Mouse (Mus musculus) stomach, embryonic 15.5 days (tissue): ENCODE measurements around the gene Zdhhc17. TPM values are rescaled to one million over a fixed set of nuclear protein-coding genes. Genes with fewer than 3 reads are reported as not detected.
A peak's percentile ranks its signal among the peaks of the same experiment; 100 is the strongest.

Source experiments
- ATAC-seq: fragments of 200-750 bp; cut with Nextera tagmentation; 2 replicates; pipeline ENCODE4 v1.8.0; 2017; ENCODE audit warnings: low read depth, moderate number of reproducible peaks, moderate TSS enrichment; ENCODE audit not compliant: insufficient read depth, low FRiP score
- H3K27ac ChIP-seq: fragments of 300-500 bp; sonication (generic); 2 replicates; pipeline ENCODE4 v1.5.1; 2015; ENCODE audit warnings: mild to moderate bottlenecking, inconsistent platforms
- H3K27me3 ChIP-seq: fragments of 300-500 bp; sonication (generic); replicated peaks from 2 replicates; pipeline ENCODE4 v1.6.1; 2015; ENCODE audit warnings: inconsistent platforms
- H3K36me3 ChIP-seq: fragments of 300-500 bp; sonication (generic); 2 replicates; pipeline ENCODE4 v1.6.1; 2015; ENCODE audit warnings: inconsistent platforms
- H3K4me1 ChIP-seq: fragments of 300-500 bp; sonication (generic); 2 replicates; pipeline ENCODE4 v1.6.1; 2015; ENCODE audit warnings: inconsistent platforms
- H3K4me2 ChIP-seq: fragments of 300-500 bp; sonication (generic); 2 replicates; pipeline ENCODE4 v1.6.1; 2015; ENCODE audit warnings: mild to moderate bottlenecking, inconsistent platforms
- H3K4me3 ChIP-seq: fragments of 300-500 bp; sonication (generic); replicated peaks from 2 replicates; pipeline ENCODE4 v1.5.1; 2015; ENCODE audit warnings: inconsistent platforms
- H3K9ac ChIP-seq: fragments of 300-500 bp; sonication (generic); 2 replicates; pipeline ENCODE4 v1.6.1; 2015; ENCODE audit warnings: inconsistent platforms
- H3K9me3 ChIP-seq: fragments of 300-500 bp; sonication (generic); 2 replicates; pipeline ENCODE4 v1.6.1; 2016; ENCODE audit warnings: inconsistent platforms
- WGBS: fragments of 180-500 bp; shearing (Covaris S2); methylation state at CpG from one replicate; pipeline ENCODE4 v1.1.7; 2015; 5-methylcytosine and 5-hydroxymethylcytosine counted together
- polyA plus RNA-seq: library from polyadenylated mRNA; unstranded; fragments of >200 nt; fragmentation: Nextera tagmentation; extraction: Ambion mirVana; gene quantifications from 2 replicates; pipeline ENCODE4 v1.2.1, GENCODE M21; 2015

Gene Zdhhc17
- polyA plus RNA-seq, 1 experiment from 2014 or later = 17.5 TPM

- H3K27me3 ChIP-seq = no peaks in the 10 kb centered on the region
- H3K9me3 ChIP-seq = no peaks in the 10 kb centered on the region
- 73% methylated on average over 11 of the region's 11 CpGs for WGBS
- no peak overlapping the region for H3K4me3 ChIP-seq
- H3K9ac ChIP-seq = no peak overlapping the region
- H3K4me1 ChIP-seq = peaks cover 12% of the 10 kb centered on the region; the same call in 1 of the 2 replicates
- ATAC-seq = no peak
- H3K36me3 ChIP-seq = no peaks in the 10 kb centered on the region
- H3K4me2 ChIP-seq = no peak overlapping the region
- no peak overlapping the region for H3K27ac ChIP-seq
Observed at GRCm38 (mm10) chr10:110916666-110917344, 93.1 kb downstream of the Zdhhc17 start.

GRCm38 (mm10) chr10:110903862-110904261 is 106.1 kb downstream of the Zdhhc17 start:
- Histone ChIP-seq H3K4me3 (no peak overlapping the region), H3K9ac (no peak overlapping the region), H3K27ac (no peak overlapping the region), H3K4me2 (no peak overlapping the region), H3K9me3 (no peaks in the 10 kb centered on the region), H3K4me1 (0 out of 2 replicates have a peak, but pooled peaks cover 7% of the 10 kb centered on the region), H3K36me3 (no peaks in the 10 kb centered on the region), H3K27me3 (no peaks in the 10 kb centered on the region)
- WGBS = 94% methylated on average over 3 of the region's 3 CpGs
- no peak for ATAC-seq

- 0 out of 2 replicates have a peak, but pooled peaks cover 7% of the 10 kb centered on the region for H3K4me1 ChIP-seq
- no peaks in the 10 kb centered on the region for H3K9me3 ChIP-seq
- H3K4me2 ChIP-seq = no peak overlapping the region
- H3K36me3 ChIP-seq = no peaks in the 10 kb centered on the region
- no peak overlapping the region for H3K4me3 ChIP-seq
- no peaks in the 10 kb centered on the region for H3K27me3 ChIP-seq
- peak overlapping the region; percentile 36 for H3K27ac ChIP-seq
- H3K9ac ChIP-seq = no peak overlapping the region
- whole genome bisulfite sequencing = 27% methylated on average over 13 of the region's 13 CpGs
- peak; percentile 37; the same call in 1 of the 2 replicates for ATAC-seq
Observed at GRCm38 (mm10) chr10:110899744-110900501, 110.0 kb downstream of the Zdhhc17 start.

Other genes starting within 250 kb of the Zdhhc17 start
- gene Csrp2, start 90.4 kb downstream of the Zdhhc17 start, polyA plus RNA-seq = 224 and 252 TPM in 2 replicates
- 7.7 and 8.4 TPM in 2 replicates for gene Osbpl8, start 154.6 kb upstream of the Zdhhc17 start, polyA plus RNA-seq